Mouse (Mus musculus) embryonic facial prominence, embryonic 10.5 days (tissue): ENCODE measurements around the gene Rras2. TPM values are rescaled to one million over a fixed set of nuclear protein-coding genes. Genes with fewer than 3 reads are reported as not detected.

ENCODE experiments used
- DNase-seq: peaks from one replicate; pipeline ENCODE4 v3.0.0-alpha.2; 2017; ENCODE audit warnings: low spot score
- H3K27ac ChIP-seq: fragments of 300-500 bp; sonication (generic); replicated peaks from 2 replicates; pipeline ENCODE4 v1.5.1; 2016; ENCODE audit warnings: mild to moderate bottlenecking
- H3K27me3 ChIP-seq: fragments of 300-500 bp; sonication (generic); replicated peaks from 2 replicates; pipeline ENCODE4 v1.6.1; 2016; ENCODE audit warnings: low read depth, mild to moderate bottlenecking; ENCODE audit not compliant: poor library complexity, severe bottlenecking
- H3K36me3 ChIP-seq: fragments of 300-500 bp; sonication (generic); replicated peaks from 2 replicates; pipeline ENCODE4 v1.6.1; 2016; ENCODE audit warnings: mild to moderate bottlenecking, moderate library complexity
- H3K4me1 ChIP-seq: fragments of 300-500 bp; sonication (generic); 2 replicates; pipeline ENCODE4 v1.6.1; 2016
- H3K4me3 ChIP-seq: fragments of 300-500 bp; sonication (generic); 2 replicates; pipeline ENCODE4 v1.5.1; 2016; ENCODE audit warnings: mild to moderate bottlenecking, moderate library complexity
- H3K9me3 ChIP-seq: fragments of 300-500 bp; sonication (generic); 2 replicates; pipeline ENCODE4 v1.6.1; 2016; ENCODE audit warnings: mild to moderate bottlenecking
- WGBS: fragments of 180-500 bp; shearing (Covaris S2); methylation state at CpG from one replicate; pipeline ENCODE4 v1.1.7; 2016; 5-methylcytosine and 5-hydroxymethylcytosine counted together
- polyA plus RNA-seq: library from polyadenylated mRNA; unstranded; fragments of >200 nt; fragmentation: Nextera tagmentation; extraction: Ambion mirVana; gene quantifications from 2 replicates; pipeline ENCODE4 v1.2.1, GENCODE M21; 2016

Rras2 gene
- polyA plus RNA-seq, 1 experiment from 2014 or later: 26.9 TPM

- no peaks in the 10 kb centered on the region for H3K9me3 ChIP-seq
- WGBS: 90% methylated on average over 24 of the region's 24 CpGs
- H3K36me3 ChIP-seq: no peaks in the 10 kb centered on the region
- H3K27me3 ChIP-seq: no peaks in the 10 kb centered on the region
- peaks cover 23% of the 10 kb centered on the region; the same call in 1 of the 2 replicates for H3K4me1 ChIP-seq
- H3K27ac ChIP-seq: no peak overlapping the region
- no peak overlapping the region for H3K4me3 ChIP-seq
- DNase-seq: no peak
Observed at GRCm38 (mm10) chr7:114103629-114104347, 13.8 kb downstream of the Rras2 start.

- H3K27me3 ChIP-seq: no peaks in the 10 kb centered on the region
- no peak overlapping the region for H3K27ac ChIP-seq
- H3K4me1 ChIP-seq: peaks cover 23% of the 10 kb centered on the region; the same call in 1 of the 2 replicates
- no peaks in the 10 kb centered on the region for H3K36me3 ChIP-seq
- WGBS: 92% methylated on average over 4 of the region's 4 CpGs
- no peak for DNase-seq
- H3K9me3 ChIP-seq: no peaks in the 10 kb centered on the region
- H3K4me3 ChIP-seq: no peak overlapping the region
Observed at GRCm38 (mm10) chr7:114103152-114103551, 14.4 kb downstream of the Rras2 start.

- Histone ChIP-seq H3K36me3 (no peaks in the 10 kb centered on the region), H3K27ac (no peak overlapping the region), H3K27me3 (no peaks in the 10 kb centered on the region), H3K4me1 (peaks cover 23% of the 10 kb centered on the region; the same call in 1 of the 2 replicates), H3K9me3 (no peaks in the 10 kb centered on the region), H3K4me3 (no peak overlapping the region)
- no peak for DNase-seq
- 49% methylated on average over 4 of the region's 4 CpGs for WGBS
Observed at GRCm38 (mm10) chr7:114102609-114103008, 15.0 kb downstream of the Rras2 start.

GRCm38 (mm10) chr7:114101412-114101811 lies 16.2 kb downstream of the Rras2 start:
- peaks cover 20% of the 10 kb centered on the region; the same call in 1 of the 2 replicates for H3K4me1 ChIP-seq
- H3K9me3 ChIP-seq: no peaks in the 10 kb centered on the region
- no peak overlapping the region for H3K27ac ChIP-seq
- 59% methylated on average over 3 of the region's 3 CpGs for WGBS
- H3K4me3 ChIP-seq: no peak overlapping the region
- no peak for DNase-seq
- H3K36me3 ChIP-seq: no peaks in the 10 kb centered on the region
- H3K27me3 ChIP-seq: no peaks in the 10 kb centered on the region

GRCm38 (mm10) chr7:114093548-114094174 lies 23.9 kb downstream of the Rras2 start:
- Histone ChIP-seq H3K27me3 (no peaks in the 10 kb centered on the region), H3K4me1 (peaks cover 15% of the 10 kb centered on the region), H3K9me3 (no peaks in the 10 kb centered on the region), H3K27ac (no peak overlapping the region), H3K4me3 (no peak overlapping the region), H3K36me3 (no peaks in the 10 kb centered on the region)
- DNase-seq: no peak
- 87% methylated on average over 8 of the region's 8 CpGs for WGBS

GRCm38 (mm10) chr7:114090892-114091545 lies 26.6 kb downstream of the Rras2 start:
- no peak for DNase-seq
- Histone ChIP-seq H3K4me1 (peaks cover 41% of the 10 kb centered on the region), H3K27me3 (no peaks in the 10 kb centered on the region), H3K4me3 (no peak overlapping the region), H3K36me3 (no peaks in the 10 kb centered on the region), H3K9me3 (no peaks in the 10 kb centered on the region), H3K27ac (no peak overlapping the region)
- WGBS: 74% methylated on average over 10 of the region's 10 CpGs

GRCm38 (mm10) chr7:114090231-114090630 lies 27.4 kb downstream of the Rras2 start:
- H3K4me1 ChIP-seq: peaks cover 43% of the 10 kb centered on the region

GRCm38 (mm10) chr7:114088918-114089317 lies 28.7 kb downstream of the Rras2 start:
- no peak for DNase-seq
- Histone ChIP-seq H3K27ac (no peak overlapping the region), H3K27me3 (no peaks in the 10 kb centered on the region), H3K4me1 (peaks cover 43% of the 10 kb centered on the region), H3K36me3 (no peaks in the 10 kb centered on the region), H3K4me3 (no peak overlapping the region), H3K9me3 (no peaks in the 10 kb centered on the region)
- WGBS: 58% methylated on average over 5 of the region's 5 CpGs

More at GRCm38 (mm10) chr7:114090231-114090630, 27.4 kb downstream of the Rras2 start:
- no peaks in the 10 kb centered on the region for H3K9me3 ChIP-seq
- no peak overlapping the region for H3K27ac ChIP-seq
- H3K27me3 ChIP-seq: no peaks in the 10 kb centered on the region
- DNase-seq: no peak
- 88% methylated on average over 3 of the region's 3 CpGs for WGBS
- H3K36me3 ChIP-seq: no peaks in the 10 kb centered on the region
- H3K4me3 ChIP-seq: no peak overlapping the region

- 27% methylated on average over 11 of the region's 11 CpGs for WGBS
- Histone ChIP-seq H3K27ac (no peak overlapping the region), H3K9me3 (no peaks in the 10 kb centered on the region), H3K4me3 (no peak overlapping the region), H3K4me1 (peaks cover 43% of the 10 kb centered on the region), H3K36me3 (no peaks in the 10 kb centered on the region), H3K27me3 (no peaks in the 10 kb centered on the region)
- no peak for DNase-seq
Observed at GRCm38 (mm10) chr7:114087986-114088385, 29.6 kb downstream of the Rras2 start.

GRCm38 (mm10) chr7:114087341-114087740 lies 30.2 kb downstream of the Rras2 start:
- Histone ChIP-seq H3K4me3 (no peak overlapping the region), H3K4me1 (peaks cover 43% of the 10 kb centered on the region), H3K36me3 (no peaks in the 10 kb centered on the region), H3K27ac (no peak overlapping the region), H3K9me3 (no peaks in the 10 kb centered on the region), H3K27me3 (no peaks in the 10 kb centered on the region)
- DNase-seq: no peak
- whole genome bisulfite sequencing: 53% methylated on average over 6 of the region's 6 CpGs

GRCm38 (mm10) chr7:114086021-114086710 lies 31.4 kb downstream of the Rras2 start:
- Histone ChIP-seq H3K27me3 (no peaks in the 10 kb centered on the region), H3K4me3 (no peak overlapping the region), H3K4me1 (peaks cover 39% of the 10 kb centered on the region), H3K36me3 (no peaks in the 10 kb centered on the region), H3K9me3 (no peaks in the 10 kb centered on the region), H3K27ac (no peak overlapping the region)
- DNase-seq: no peak
- WGBS: 82% methylated on average over 6 of the region's 6 CpGs

GRCm38 (mm10) chr7:114083760-114084159 lies 33.8 kb downstream of the Rras2 start:
- Histone ChIP-seq H3K36me3 (no peaks in the 10 kb centered on the region), H3K4me1 (peaks cover 29% of the 10 kb centered on the region), H3K9me3 (no peaks in the 10 kb centered on the region), H3K27me3 (no peaks in the 10 kb centered on the region), H3K4me3 (no peak overlapping the region), H3K27ac (no peak overlapping the region)
- 79% methylated on average over 3 of the region's 3 CpGs for WGBS
- DNase-seq: no peak
